In genomic region chr15:6463361-6463923, GRCm38 (mm10) we compare ENCODE assay signal across 29 mouse cellular contexts. TPM values are rescaled to one million over a fixed set of nuclear protein-coding genes. Genes with fewer than 3 reads are reported as not detected.
A peak's percentile ranks its signal among the peaks of the same experiment; 100 is the strongest.
DNase-seq lines count a peak whose midpoint lies in the region; ATAC-seq and TF ChIP-seq lines count a peak whose summit lies in the region.
"Had no signal": no experiment of that assay in that cellular context is flagged by ENCODE, and none has a peak within 500 bp of the region (broad histone marks: within the 10 kb centered on the region; RNA-seq: fewer than 3 reads in every experiment).

No protein-coding gene starts in this region.

- no peaks in the 10 kb centered on the region for H3K36me3 ChIP-seq in embryonic facial prominence, embryonic 11.5 days (replicated peaks; ENCODE audit: control insufficient read depth, insufficient read depth, low read depth, low read length)
- no peaks in the 10 kb centered on the region for H3K36me3 ChIP-seq in embryonic facial prominence, embryonic 10.5 days (replicated peaks)
- no peaks in the 10 kb centered on the region for H3K36me3 ChIP-seq in limb, embryonic 13.5 days
- no peaks in the 10 kb centered on the region for H3K36me3 ChIP-seq in limb, embryonic 10.5 days
- no peaks in the 10 kb centered on the region for H3K36me3 ChIP-seq in limb, embryonic 14.5 days (ENCODE audit: control insufficient read depth, insufficient read depth, low read length)
- H3K36me3 ChIP-seq in thymus, adult 2 months (ENCODE audit: control insufficient read depth, insufficient read depth, low read length): no peaks in the 10 kb centered on the region
- H3K36me3 ChIP-seq: embryonic facial prominence, embryonic 13.5 days; G1E had no signal

- H3K9ac ChIP-seq in embryonic facial prominence, embryonic 11.5 days (replicated peaks; ENCODE audit: low read length): no peak overlapping the region
- no peak overlapping the region for H3K9ac ChIP-seq in limb, embryonic 13.5 days
- no peak overlapping the region for H3K9ac ChIP-seq in limb, embryonic 14.5 days (ENCODE audit: low read depth, low read length, severe bottlenecking)
- H3K9ac ChIP-seq: embryonic facial prominence, embryonic 13.5 days; forebrain, embryonic 13.5 days had no signal

- H3K4me3 ChIP-seq in embryonic facial prominence, embryonic 11.5 days (ENCODE audit: low read depth, low read length): no peak overlapping the region
- no peak overlapping the region for H3K4me3 ChIP-seq in embryonic facial prominence, embryonic 10.5 days
- H3K4me3 ChIP-seq in limb, embryonic 13.5 days: no peak overlapping the region
- H3K4me3 ChIP-seq in limb, embryonic 10.5 days: no peak overlapping the region
- H3K4me3 ChIP-seq in limb, embryonic 14.5 days (replicated peaks; ENCODE audit: low read length): no peak overlapping the region
- H3K4me3 ChIP-seq in thymus, adult 2 months (ENCODE audit: control insufficient read depth, insufficient read depth, low read length): no peak overlapping the region
- H3K4me3 ChIP-seq: embryonic facial prominence, embryonic 13.5 days; forebrain, embryonic 13.5 days had no signal

- H3K9me3 ChIP-seq in embryonic facial prominence, embryonic 11.5 days (replicated peaks; ENCODE audit: control insufficient read depth, low read length): no peaks in the 10 kb centered on the region
- no peaks in the 10 kb centered on the region for H3K9me3 ChIP-seq in embryonic facial prominence, embryonic 10.5 days
- no peaks in the 10 kb centered on the region for H3K9me3 ChIP-seq in limb, embryonic 13.5 days
- no peaks in the 10 kb centered on the region for H3K9me3 ChIP-seq in limb, embryonic 10.5 days (replicated peaks)
- no peaks in the 10 kb centered on the region for H3K9me3 ChIP-seq in limb, embryonic 14.5 days (ENCODE audit: control insufficient read depth, low read length)
- H3K9me3 ChIP-seq: embryonic facial prominence, embryonic 13.5 days; forebrain, embryonic 13.5 days; G1E had no signal

- no peak for ATAC-seq in embryonic facial prominence, embryonic 11.5 days (replicated peaks; ENCODE audit: insufficient number of reproducible peaks, low FRiP score, low TSS enrichment, low read depth)
- peak; percentile 75; the same call in 1 of the 2 replicates for ATAC-seq in limb, embryonic 13.5 days (ENCODE audit: low FRiP score, low read depth)
- ATAC-seq in limb, embryonic 14.5 days (ENCODE audit: low FRiP score, low read depth): peak; percentile 65; the same call in 1 of the 2 replicates
- ATAC-seq: activated CD4-positive, CD25-positive, alpha-beta regulatory T cell, adult 4 months; CD4-positive, CD25-positive, alpha-beta regulatory T cell, adult 4 months; forebrain, embryonic 13.5 days; forebrain, embryonic 16.5 days; Patski had no signal

- intact Hi-C loops in left cerebral cortex, postnatal 4 days (cut with DNase I): no loop called here

- TF ChIP-seq POLR2A in limb, embryonic 14.5 days (IDR thresholded peaks at IDR 0.05; ENCODE audit: borderline replicate concordance, extremely low read depth, insufficient read depth, insufficient read length): no peak
- no peak for TF ChIP-seq POLR2A in thymus, adult 2 months (IDR thresholded peaks at IDR 0.05; ENCODE audit: control insufficient read depth, extremely low read depth, insufficient read depth, low read length, poor library complexity)

- H3K4me2 ChIP-seq in embryonic facial prominence, embryonic 11.5 days (ENCODE audit: low read depth, low read length): no peak overlapping the region
- no peak overlapping the region for H3K4me2 ChIP-seq in limb, embryonic 13.5 days (replicated peaks)
- H3K4me2 ChIP-seq in limb, embryonic 14.5 days (replicated peaks; ENCODE audit: low read depth, low read length, severe bottlenecking): no peak overlapping the region
- H3K4me2 ChIP-seq: embryonic facial prominence, embryonic 13.5 days; forebrain, embryonic 13.5 days had no signal

- 69% methylated on average over 3 of the region's 3 CpGs for WGBS in embryonic facial prominence, embryonic 11.5 days
- WGBS in embryonic facial prominence, embryonic 10.5 days: 77% methylated on average over 3 of the region's 3 CpGs
- 50% methylated on average over 3 of the region's 3 CpGs for WGBS in limb, embryonic 13.5 days
- 81% methylated on average over 3 of the region's 3 CpGs for WGBS in limb, embryonic 10.5 days
- WGBS in limb, embryonic 14.5 days: 52% methylated on average over 3 of the region's 3 CpGs
- 92% methylated on average over 3 of the region's 3 CpGs for WGBS in thymus, adult 2 months

- no peaks in the 10 kb centered on the region for H3K27me3 ChIP-seq in embryonic facial prominence, embryonic 11.5 days (ENCODE audit: control insufficient read depth, insufficient read depth, low read length)
- H3K27me3 ChIP-seq in embryonic facial prominence, embryonic 10.5 days (replicated peaks; ENCODE audit: low read depth, poor library complexity, severe bottlenecking): no peaks in the 10 kb centered on the region
- H3K27me3 ChIP-seq in limb, embryonic 13.5 days: no peaks in the 10 kb centered on the region
- no peaks in the 10 kb centered on the region for H3K27me3 ChIP-seq in limb, embryonic 10.5 days (ENCODE audit: low read depth, poor library complexity, severe bottlenecking)
- no peaks in the 10 kb centered on the region for H3K27me3 ChIP-seq in limb, embryonic 14.5 days (ENCODE audit: control insufficient read depth, insufficient read depth, low read length)
- no peaks in the 10 kb centered on the region for H3K27me3 ChIP-seq in thymus, adult 2 months (ENCODE audit: control insufficient read depth, insufficient read depth, low read length)
- H3K27me3 ChIP-seq: CH12.LX; embryonic facial prominence, embryonic 13.5 days; forebrain, embryonic 13.5 days; Patski had no signal

- H3K27ac ChIP-seq in embryonic facial prominence, embryonic 11.5 days (replicated peaks; ENCODE audit: low read depth, low read length): no peak overlapping the region
- no peak overlapping the region for H3K27ac ChIP-seq in embryonic facial prominence, embryonic 10.5 days (replicated peaks)
- H3K27ac ChIP-seq in limb, embryonic 13.5 days: no peak overlapping the region
- no peak overlapping the region for H3K27ac ChIP-seq in limb, embryonic 10.5 days
- no peak overlapping the region for H3K27ac ChIP-seq in limb, embryonic 14.5 days (replicated peaks; ENCODE audit: low read depth, low read length)
- no peak overlapping the region for H3K27ac ChIP-seq in thymus, adult 2 months (ENCODE audit: control insufficient read depth, insufficient read depth, low read length)
- H3K27ac ChIP-seq: embryonic facial prominence, embryonic 13.5 days; forebrain, embryonic 13.5 days had no signal

- no peaks in the 10 kb centered on the region for H3K4me1 ChIP-seq in embryonic facial prominence, embryonic 11.5 days (ENCODE audit: control insufficient read depth, insufficient read depth, low read length)
- peaks cover 5% of the 10 kb centered on the region; the same call in 1 of the 2 replicates for H3K4me1 ChIP-seq in embryonic facial prominence, embryonic 10.5 days
- peaks cover 11% of the 10 kb centered on the region for H3K4me1 ChIP-seq in limb, embryonic 13.5 days
- peaks cover 5% of the 10 kb centered on the region for H3K4me1 ChIP-seq in limb, embryonic 10.5 days
- peaks cover 9% of the 10 kb centered on the region for H3K4me1 ChIP-seq in limb, embryonic 14.5 days (ENCODE audit: control insufficient read depth, insufficient read depth, low read length)
- H3K4me1 ChIP-seq in thymus, adult 2 months (replicated peaks; ENCODE audit: control insufficient read depth, insufficient read depth, low read length): no peaks in the 10 kb centered on the region
- H3K4me1 ChIP-seq: forebrain, embryonic 13.5 days had no signal

- TF ChIP-seq CTCF in thymus, adult 2 months (IDR thresholded peaks at IDR 0.05; ENCODE audit: borderline replicate concordance, control insufficient read depth, extremely low read depth, insufficient read depth, low read length, poor library complexity): no peak

- peak; percentile 44 for DNase-seq in embryonic facial prominence, embryonic 11.5 days (ENCODE audit: low spot score)
- no peak for DNase-seq in embryonic facial prominence, embryonic 10.5 days (ENCODE audit: low spot score)
- DNase-seq in limb, embryonic 10.5 days (ENCODE audit: low spot score): no peak
- peak; percentile 61 for DNase-seq in limb, embryonic 14.5 days (ENCODE audit: low spot score)
- no peak for DNase-seq in left cerebral cortex, postnatal 4 days
- no peak for DNase-seq in thymus, adult 2 months
- DNase-seq: adrenal gland, adult 2 months; adrenal gland, postnatal 10 days; adrenal gland, postnatal 25 days; B cell, adult 2 months; cerebellum, adult 11 months; cerebellum, adult 18-20 months; cerebellum, adult 8-10 months; cerebellum, adult 9-11 months; cerebellum, postnatal 14 days; cerebellum, postnatal 36 days; embryo, embryonic 11 days had no signal

RNA-seq across cellular contexts. Expression of gene C9, which starts 18.3 kb away (rescaled TPM):
- not detected in 2 replicates for polyA plus RNA-seq in embryonic facial prominence, embryonic 11.5 days (2014; fragmentation: Nextera tagmentation; extraction: Ambion mirVana)
- polyA plus RNA-seq in embryonic facial prominence, embryonic 10.5 days (2016; fragmentation: Nextera tagmentation; extraction: Ambion mirVana): not detected in 2 replicates
- polyA plus RNA-seq in limb, embryonic 13.5 days (2015; fragmentation: Nextera tagmentation; extraction: Ambion mirVana): not detected in 2 replicates
- not detected in 2 replicates for polyA plus RNA-seq in limb, embryonic 10.5 days (2016; fragmentation: Nextera tagmentation; extraction: Ambion mirVana)
- 0.11 and 0.14 TPM in 2 replicates for polyA plus RNA-seq in limb, embryonic 14.5 days (2012; rRNA removed)
- 0.14 and 0.25 TPM in 2 replicates for polyA plus RNA-seq in limb, embryonic 14.5 days (2014; fragmentation: Nextera tagmentation; extraction: Ambion mirVana)
- total RNA-seq in left cerebral cortex, postnatal 4 days (2021): not detected
- 0.13 TPM in 1 of 2 replicates, not detected in the other for polyA plus RNA-seq in thymus, adult 2 months (2012; rRNA removed)
- total RNA-seq: adrenal gland, postnatal 25 days; CH12.LX; common myeloid progenitor, adult 5-6 weeks; G1E had no signal
- polyA plus RNA-seq: activated CD4-positive, CD25-positive, alpha-beta regulatory T cell, adult 4 months; adrenal gland, adult 2 months; brain, embryonic 14.5 days; CD4-positive, CD25-positive, alpha-beta regulatory T cell, adult 4 months; embryonic facial prominence, embryonic 13.5 days; forebrain, embryonic 11.5 days; forebrain, embryonic 13.5 days; forebrain, embryonic 16.5 days; G1E; Patski had no signal

RNA-seq across cellular contexts. Expression of gene Fyb, which starts 59.2 kb away (rescaled TPM):
- polyA plus RNA-seq in embryonic facial prominence, embryonic 11.5 days (2014; fragmentation: Nextera tagmentation; extraction: Ambion mirVana): 2.2 and 2.8 TPM in 2 replicates
- 2.3 and 3.3 TPM in 2 replicates for polyA plus RNA-seq in embryonic facial prominence, embryonic 10.5 days (2016; fragmentation: Nextera tagmentation; extraction: Ambion mirVana)
- polyA plus RNA-seq in limb, embryonic 13.5 days (2015; fragmentation: Nextera tagmentation; extraction: Ambion mirVana): 6.1 and 6.4 TPM in 2 replicates
- 1.5 and 2.9 TPM in 2 replicates for polyA plus RNA-seq in limb, embryonic 10.5 days (2016; fragmentation: Nextera tagmentation; extraction: Ambion mirVana)
- 6.0 and 9.8 TPM in 2 replicates for polyA plus RNA-seq in limb, embryonic 14.5 days (2012; rRNA removed)
- 8.0 and 10.1 TPM in 2 replicates for polyA plus RNA-seq in limb, embryonic 14.5 days (2014; fragmentation: Nextera tagmentation; extraction: Ambion mirVana)
- total RNA-seq in left cerebral cortex, postnatal 4 days (2021): 1 to 10 TPM; 4.9 to 5.3 TPM
- 141 and 162 TPM in 2 replicates for polyA plus RNA-seq in thymus, adult 2 months (2012; rRNA removed)

Comparison
In these comparisons a context has a peak if more than half of its experiments do, and no peak if none do; other contexts are left out.
1. DNase-seq: peak in embryonic facial prominence, embryonic 11.5 days (single experiment) and limb, embryonic 14.5 days (single experiment); none in embryonic facial prominence, embryonic 10.5 days (single experiment), limb, embryonic 10.5 days (single experiment), left cerebral cortex, postnatal 4 days (single experiment) and thymus, adult 2 months (single experiment).
2. RNA of gene Fyb, which starts 59.2 kb away (polyA plus RNA-seq): 141 to 162 TPM in thymus, adult 2 months; 6.0 to 10.1 TPM in limb, embryonic 14.5 days, 6.1 to 6.4 TPM in limb, embryonic 13.5 days, 2.3 to 3.3 TPM in embryonic facial prominence, embryonic 10.5 days, 1.5 to 2.9 TPM in limb, embryonic 10.5 days and 2.2 to 2.8 TPM in embryonic facial prominence, embryonic 11.5 days; every median in the first group is over 10 times any median in the second.